Mouse (Mus musculus): ENCODE data around the gene Nf1. TPM values are rescaled to one million over a fixed set of nuclear protein-coding genes. Genes with fewer than 3 reads are reported as not detected.

Nf1 gene
- total and polyA plus RNA-seq, 3 experiments: 7.1 to 78.0 (median 27.0) TPM

DNA sequence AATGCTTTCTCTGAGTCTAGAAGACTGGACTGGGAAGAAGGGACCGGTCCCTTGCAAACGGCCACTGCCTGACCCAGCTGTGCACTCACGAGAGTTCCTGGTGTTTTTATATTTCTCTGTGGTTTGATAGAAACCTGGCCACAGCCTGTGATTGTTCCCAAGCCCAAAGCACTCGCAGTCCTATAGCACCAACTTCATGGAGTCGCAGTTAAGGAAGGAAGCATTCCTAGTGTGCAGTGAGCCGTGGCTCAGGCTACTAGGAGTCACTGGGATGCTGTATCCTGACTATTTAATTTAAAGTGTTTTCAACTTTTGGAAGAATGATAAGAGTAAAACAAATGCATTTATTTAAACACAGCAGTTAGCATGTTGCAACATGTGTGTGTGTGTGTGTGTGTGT, 291.0 kb downstream of the Nf1 start:
- ATAC-seq (ENCODE audit: extremely low read depth, insufficient number of reproducible peaks, low FRiP score, poor library complexity, severe bottlenecking) (no peak), DNase-seq (ENCODE audit: low spot score) (no peak)
- Histone ChIP-seq H3K4me3 (ENCODE audit: low read depth, low read length) (no peak overlapping the region), H3K27me3 (ENCODE audit: insufficient read depth, low read length) (peaks cover 26% of the 10 kb centered on the region), H3K9me3 (replicated peaks) (no peaks in the 10 kb centered on the region), H3K36me3 (replicated peaks) (no peaks in the 10 kb centered on the region), H3K4me1 (ENCODE audit: insufficient read depth, low read depth, low read length) (peaks cover 2% of the 10 kb centered on the region; the same call in 1 of the 2 replicates)
- no peak for TF ChIP-seq GATA1 (IDR thresholded peaks at IDR 0.05; ENCODE audit: borderline replicate concordance, low read length)
- TF ChIP-seq CTCF (IDR thresholded peaks at IDR 0.05; ENCODE audit: low read depth, low read length): no peak
- TF ChIP-seq TAL1 (conservative IDR thresholded peaks at IDR 0.05; ENCODE audit: low read depth, low read length): no peak

Other genes starting within 250 kb of the Nf1 start
- gene Ksr1, start 193.3 kb upstream of the Nf1 start, total RNA-seq (2014; fragmentation: Nextera tagmentation): 2.9 and 3.8 TPM in 2 replicates
- 3.0 and 3.3 TPM in 2 replicates for gene Ksr1, start 193.3 kb upstream of the Nf1 start, total RNA-seq (2017)
- 9.0 and 11.8 TPM in 2 replicates for gene Ksr1, start 193.3 kb upstream of the Nf1 start, polyA plus RNA-seq (2012)
- 284 and 345 TPM in 2 replicates for gene Wsb1, start 85.0 kb upstream of the Nf1 start, total RNA-seq (2014; fragmentation: Nextera tagmentation)
- gene Wsb1, start 85.0 kb upstream of the Nf1 start, total RNA-seq (2017): 148 and 158 TPM in 2 replicates
- 66.7 and 80.0 TPM in 2 replicates for gene Wsb1, start 85.0 kb upstream of the Nf1 start, polyA plus RNA-seq (2012)
- gene Gm9964, start 42.8 kb upstream of the Nf1 start, total RNA-seq (2014; fragmentation: Nextera tagmentation): not detected in 2 replicates
- gene Gm9964, start 42.8 kb upstream of the Nf1 start, total RNA-seq (2017): 0.16 TPM in 1 of 2 replicates, not detected in the other
- gene Gm9964, start 42.8 kb upstream of the Nf1 start, polyA plus RNA-seq (2012): not detected in 2 replicates
- gene Omg, start 164.4 kb downstream of the Nf1 start, total RNA-seq (2014; fragmentation: Nextera tagmentation): not detected in 2 replicates
- gene Omg, start 164.4 kb downstream of the Nf1 start, total RNA-seq (2017): 0.38 TPM in 1 of 2 replicates, not detected in the other
- not detected in 2 replicates for gene Omg, start 164.4 kb downstream of the Nf1 start, polyA plus RNA-seq (2012)
- gene Evi2b, start 184.1 kb downstream of the Nf1 start, total RNA-seq (2014; fragmentation: Nextera tagmentation): 18.3 and 33.3 TPM in 2 replicates
- 6.7 and 8.0 TPM in 2 replicates for gene Evi2b, start 184.1 kb downstream of the Nf1 start, total RNA-seq (2017)
- gene Evi2b, start 184.1 kb downstream of the Nf1 start, polyA plus RNA-seq (2012): 1.1 and 1.3 TPM in 2 replicates
- 1.2 and 3.7 TPM in 2 replicates for gene Evi2, start 190.9 kb downstream of the Nf1 start, total RNA-seq (2014; fragmentation: Nextera tagmentation)
- gene Evi2, start 190.9 kb downstream of the Nf1 start, total RNA-seq (2017): 0.41 and 0.93 TPM in 2 replicates
- not detected in 2 replicates for gene Evi2, start 190.9 kb downstream of the Nf1 start, polyA plus RNA-seq (2012)
- gene Evi2a, start 190.9 kb downstream of the Nf1 start, total RNA-seq (2014; fragmentation: Nextera tagmentation): not detected in 2 replicates
- gene Evi2a, start 190.9 kb downstream of the Nf1 start, total RNA-seq (2017): 1.3 and 2.5 TPM in 2 replicates
- 0.03 TPM in 1 of 2 replicates, not detected in the other for gene Evi2a, start 190.9 kb downstream of the Nf1 start, polyA plus RNA-seq (2012)

Measured in G1E (cell line).